Comparison of ENCODE assay signal across 14 mouse cellular contexts in the genomic region with DNA sequence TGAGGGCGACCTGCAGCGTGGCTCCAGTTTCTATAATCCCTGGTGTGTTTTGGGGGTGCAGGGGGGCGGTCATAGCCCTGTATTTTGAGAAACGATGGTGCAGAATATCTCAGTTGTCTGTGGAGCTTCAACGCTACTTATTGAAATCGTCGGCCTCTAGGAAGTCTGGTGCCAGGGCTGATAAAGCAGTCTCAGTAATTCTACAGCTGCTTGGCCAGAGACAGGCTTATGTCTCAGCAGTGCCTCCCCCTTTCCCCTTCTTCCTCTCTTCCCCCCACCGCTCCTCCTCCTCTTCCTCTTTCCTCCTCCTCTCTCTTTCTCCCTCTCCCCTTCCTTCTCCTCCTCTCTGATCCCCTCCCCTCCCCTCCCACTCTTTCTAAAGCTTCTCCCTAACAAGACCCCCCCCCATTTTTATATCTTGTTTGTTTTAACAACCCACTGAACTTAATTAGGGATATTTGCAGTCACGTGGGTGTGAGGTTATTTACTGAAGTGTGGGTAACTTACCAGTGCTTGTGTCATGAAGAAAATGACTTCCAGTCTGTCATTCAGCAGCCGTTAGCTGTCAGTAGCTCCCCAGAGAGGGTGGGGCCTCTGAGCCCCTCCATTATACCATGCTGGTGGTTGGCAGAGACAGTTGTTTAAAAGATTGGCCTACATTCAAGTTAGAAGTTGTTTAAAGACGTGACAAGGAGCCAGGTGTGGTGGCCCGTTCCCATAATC.
DNase-seq lines count a peak whose midpoint lies in the region; ATAC-seq and TF ChIP-seq lines count a peak whose summit lies in the region.
"Had no signal": no experiment of that assay in that cellular context is flagged by ENCODE, and none has a peak within 500 bp of the region (broad histone marks: within the 10 kb centered on the region; RNA-seq: fewer than 3 reads in every experiment).

No protein-coding gene starts in this region.

- WGBS in heart, embryonic 11.5 days (ENCODE audit: insufficient replicate concordance) = 41% methylated on average over 12 of the region's 12 CpGs
- 36% methylated on average over 12 of the region's 12 CpGs for WGBS in lung, embryonic 16.5 days
- WGBS in lung, adult 2 months = 51% methylated on average over 12 of the region's 12 CpGs
- 62% methylated on average over 12 of the region's 12 CpGs for WGBS in embryonic facial prominence, embryonic 14.5 days
- WGBS in liver, embryonic 16.5 days (ENCODE audit: insufficient replicate concordance) = 25% methylated on average over 12 of the region's 12 CpGs

- H3K27ac ChIP-seq in heart, embryonic 11.5 days (ENCODE audit: low read depth, low read length) = peak overlapping the region; percentile 87
- no peak overlapping the region for H3K27ac ChIP-seq in lung, embryonic 16.5 days (ENCODE audit: low read length)
- H3K27ac ChIP-seq in embryonic facial prominence, embryonic 14.5 days (replicated peaks; ENCODE audit: low read depth, low read length) = no peak overlapping the region
- H3K27ac ChIP-seq in liver, embryonic 16.5 days (ENCODE audit: low read length) = peak overlapping the region; percentile 26; the same call in 1 of the 2 replicates
- H3K27ac ChIP-seq: hindbrain, embryonic 14.5 days had no signal

- H3K36me3 ChIP-seq in heart, embryonic 11.5 days (ENCODE audit: control insufficient read depth, insufficient read depth, low read length) = no peaks in the 10 kb centered on the region
- no peaks in the 10 kb centered on the region for H3K36me3 ChIP-seq in lung, embryonic 16.5 days (ENCODE audit: control insufficient read depth, insufficient read depth, low read length)
- H3K36me3 ChIP-seq in embryonic facial prominence, embryonic 14.5 days (ENCODE audit: control insufficient read depth, insufficient read depth, low read length) = no peaks in the 10 kb centered on the region
- no peaks in the 10 kb centered on the region for H3K36me3 ChIP-seq in liver, embryonic 16.5 days (ENCODE audit: control insufficient read depth, insufficient read depth)

- H3K27me3 ChIP-seq in heart, embryonic 11.5 days (ENCODE audit: control insufficient read depth, insufficient read depth, low read length) = no peaks in the 10 kb centered on the region
- H3K27me3 ChIP-seq in lung, embryonic 16.5 days (ENCODE audit: control insufficient read depth, insufficient read depth, low read depth, low read length) = no peaks in the 10 kb centered on the region
- H3K27me3 ChIP-seq in embryonic facial prominence, embryonic 14.5 days (replicated peaks; ENCODE audit: control insufficient read depth, insufficient read depth, low read length) = no peaks in the 10 kb centered on the region
- no peaks in the 10 kb centered on the region for H3K27me3 ChIP-seq in liver, embryonic 16.5 days (ENCODE audit: control insufficient read depth, insufficient read depth, low read depth, low read length)

- H3K9ac ChIP-seq in heart, embryonic 11.5 days (ENCODE audit: low read depth, low read length) = no peak overlapping the region
- H3K9ac ChIP-seq in lung, embryonic 16.5 days (ENCODE audit: low read length) = no peak overlapping the region
- no peak overlapping the region for H3K9ac ChIP-seq in embryonic facial prominence, embryonic 14.5 days (ENCODE audit: low read depth, low read length)
- no peak overlapping the region for H3K9ac ChIP-seq in liver, embryonic 16.5 days (ENCODE audit: low read depth, low read length)
- H3K9ac ChIP-seq: hindbrain, embryonic 14.5 days had no signal

- no peak overlapping the region for H3K4me2 ChIP-seq in heart, embryonic 11.5 days
- H3K4me2 ChIP-seq in lung, embryonic 16.5 days (ENCODE audit: low read depth, low read length) = no peak overlapping the region
- H3K4me2 ChIP-seq in embryonic facial prominence, embryonic 14.5 days (ENCODE audit: low read depth, low read length) = no peak overlapping the region
- peak overlapping the region; percentile 40; the same call in 1 of the 2 replicates for H3K4me2 ChIP-seq in liver, embryonic 16.5 days (ENCODE audit: low read depth, low read length)
- H3K4me2 ChIP-seq: hindbrain, embryonic 14.5 days had no signal

- TF ChIP-seq POLR2A in lung, adult 2 months (IDR thresholded peaks at IDR 0.05; ENCODE audit: borderline replicate concordance, extremely low read depth, low read depth, low read length) = no peak

- DNase-seq in heart, adult 8-10 months (ENCODE audit: low spot score) = no peak
- no peak for DNase-seq in lung, adult 2 months
- peak; percentile 46 for DNase-seq in embryonic facial prominence, embryonic 14.5 days (ENCODE audit: low spot score)
- DNase-seq in adrenal gland, postnatal 10 days = no peak
- DNase-seq in natural killer cell, adult 2 months (ENCODE audit: low spot score in 2 of 2) = no peak
- DNase-seq: adrenal gland, postnatal 25 days; cerebellum, adult 11-12 months; embryo, embryonic 11 days; kidney, postnatal 10 days; thymus, postnatal 36 days had no signal

- no peak for ATAC-seq in heart, embryonic 11.5 days (replicated peaks; ENCODE audit: insufficient number of reproducible peaks, low FRiP score, low TSS enrichment)
- ATAC-seq in lung, embryonic 16.5 days (ENCODE audit: low read depth) = 0 out of 2 replicates have a peak, but pooled peaks have one; percentile 13
- ATAC-seq in embryonic facial prominence, embryonic 14.5 days (ENCODE audit: low read depth) = no peak
- ATAC-seq in liver, embryonic 16.5 days (ENCODE audit: low read depth) = peak; percentile 39; the same call in 1 of the 2 replicates

- H3K4me3 ChIP-seq in heart, embryonic 11.5 days (ENCODE audit: low read depth, low read length) = no peak overlapping the region
- no peak overlapping the region for H3K4me3 ChIP-seq in lung, embryonic 16.5 days (ENCODE audit: low read length)
- no peak overlapping the region for H3K4me3 ChIP-seq in lung, adult 2 months (replicated peaks; ENCODE audit: extremely low read depth, low read depth, low read length)
- H3K4me3 ChIP-seq in embryonic facial prominence, embryonic 14.5 days (ENCODE audit: low read depth, low read length) = no peak overlapping the region
- no peak overlapping the region for H3K4me3 ChIP-seq in liver, embryonic 16.5 days (ENCODE audit: low read depth, low read length)

- H3K9me3 ChIP-seq in heart, embryonic 11.5 days (replicated peaks; ENCODE audit: control insufficient read depth, low read length) = no peaks in the 10 kb centered on the region
- H3K9me3 ChIP-seq in lung, embryonic 16.5 days (ENCODE audit: control insufficient read depth, low read length) = no peaks in the 10 kb centered on the region
- no peaks in the 10 kb centered on the region for H3K9me3 ChIP-seq in embryonic facial prominence, embryonic 14.5 days (ENCODE audit: control insufficient read depth, low read length)
- H3K9me3 ChIP-seq in liver, embryonic 16.5 days (replicated peaks; ENCODE audit: control insufficient read depth, low read length) = no peaks in the 10 kb centered on the region

- H3K4me1 ChIP-seq in heart, embryonic 11.5 days (ENCODE audit: control insufficient read depth, insufficient read depth, low read length) = peaks cover 60% of the 10 kb centered on the region
- peaks cover 49% of the 10 kb centered on the region for H3K4me1 ChIP-seq in lung, embryonic 16.5 days (replicated peaks; ENCODE audit: control insufficient read depth, insufficient read depth, low read length)
- H3K4me1 ChIP-seq in lung, adult 2 months (ENCODE audit: control insufficient read depth, insufficient read depth, low read length) = peaks cover 13% of the 10 kb centered on the region
- H3K4me1 ChIP-seq in embryonic facial prominence, embryonic 14.5 days (ENCODE audit: control insufficient read depth, insufficient read depth, low read length) = peaks cover 60% of the 10 kb centered on the region
- H3K4me1 ChIP-seq in liver, embryonic 16.5 days (ENCODE audit: control insufficient read depth, low read depth, low read length) = peaks cover 24% of the 10 kb centered on the region

- TF ChIP-seq CTCF in lung, adult 2 months (IDR thresholded peaks at IDR 0.05; ENCODE audit: insufficient read depth, low read length) = no peak

Comparison
In these comparisons a context has a peak if more than half of its experiments do, and no peak if none do; other contexts are left out.
1. ATAC-seq: peak in lung, embryonic 16.5 days (single experiment) and liver, embryonic 16.5 days (single experiment); none in heart, embryonic 11.5 days (single experiment) and embryonic facial prominence, embryonic 14.5 days (single experiment).
2. H3K27ac ChIP-seq: peak in heart, embryonic 11.5 days (single experiment) and liver, embryonic 16.5 days (single experiment); none in lung, embryonic 16.5 days (single experiment) and embryonic facial prominence, embryonic 14.5 days (single experiment).